Comparison of ENCODE assay signal across 10 mouse cellular contexts in the genomic region with DNA sequence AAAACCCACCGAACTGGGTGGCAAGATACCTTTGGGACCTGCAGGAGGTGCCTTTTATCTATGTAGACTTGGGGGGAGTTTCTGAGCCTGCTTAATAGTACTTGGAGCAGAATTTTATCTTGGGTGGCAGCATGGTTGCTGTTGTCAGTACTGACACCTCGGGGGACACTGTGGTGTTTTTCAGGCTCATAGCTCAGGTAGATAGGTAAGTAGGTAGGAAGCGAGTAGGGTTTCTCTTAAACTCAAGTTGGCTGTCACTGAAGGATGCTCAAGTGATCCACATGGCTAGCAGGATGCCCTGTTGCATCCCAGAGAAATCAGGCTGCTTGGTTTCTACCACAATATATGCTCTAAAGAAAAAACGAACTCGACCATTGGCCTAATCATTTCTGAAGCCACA. TPM values are rescaled to one million over a fixed set of nuclear protein-coding genes. Genes with fewer than 3 reads are reported as not detected.
A peak's percentile ranks its signal among the peaks of the same experiment; 100 is the strongest.
DNase-seq lines count a peak whose midpoint lies in the region; ATAC-seq and TF ChIP-seq lines count a peak whose summit lies in the region.
"Had no signal": no experiment of that assay in that cellular context is flagged by ENCODE, and none has a peak within 500 bp of the region (broad histone marks: within the 10 kb centered on the region; RNA-seq: fewer than 3 reads in every experiment).

No protein-coding gene starts in this region.

- peak overlapping the region; percentile 29 for H3K4me2 ChIP-seq in heart, embryonic 11.5 days
- H3K4me2 ChIP-seq in embryonic facial prominence, embryonic 14.5 days (ENCODE audit: low read depth, low read length): peak overlapping the region; percentile 67
- H3K4me2 ChIP-seq in liver, postnatal 0 days (ENCODE audit: low read depth, low read length): peak overlapping the region; percentile 13

- no peaks in the 10 kb centered on the region for H3K4me1 ChIP-seq in heart, embryonic 11.5 days (ENCODE audit: control insufficient read depth, insufficient read depth, low read length)
- peaks cover 8% of the 10 kb centered on the region for H3K4me1 ChIP-seq in liver, adult 2 months (ENCODE audit: control insufficient read depth, insufficient read depth, low read length)
- peaks cover 6% of the 10 kb centered on the region; the same call in 1 of the 2 replicates for H3K4me1 ChIP-seq in embryonic facial prominence, embryonic 14.5 days (ENCODE audit: control insufficient read depth, insufficient read depth, low read length)
- peaks cover 4% of the 10 kb centered on the region; the same call in 1 of the 2 replicates for H3K4me1 ChIP-seq in liver, postnatal 0 days (ENCODE audit: insufficient read depth)
- no peaks in the 10 kb centered on the region for H3K4me1 ChIP-seq in cerebellum, adult 2 months (ENCODE audit: control insufficient read depth, insufficient read depth, low read length)

- no peak overlapping the region for H3K9ac ChIP-seq in heart, embryonic 11.5 days (ENCODE audit: low read depth, low read length)
- no peak overlapping the region; the same call in none of the 2 replicates for H3K9ac ChIP-seq in liver, adult 2 months (ENCODE audit: low read depth, low read length)
- H3K9ac ChIP-seq in embryonic facial prominence, embryonic 14.5 days (ENCODE audit: low read depth, low read length): peak overlapping the region; percentile 76
- H3K9ac ChIP-seq in liver, postnatal 0 days (replicated peaks): no peak overlapping the region

- H3K79me2 ChIP-seq in liver, adult 2 months (ENCODE audit: control insufficient read depth, insufficient read depth, low read length): peaks cover 11% of the 10 kb centered on the region

- H3K27ac ChIP-seq in heart, embryonic 11.5 days (ENCODE audit: low read depth, low read length): no peak overlapping the region
- no peak overlapping the region for H3K27ac ChIP-seq in liver, adult 2 months (replicated peaks; ENCODE audit: insufficient read depth, low read depth, low read length)
- peak overlapping the region; percentile 86 for H3K27ac ChIP-seq in embryonic facial prominence, embryonic 14.5 days (replicated peaks; ENCODE audit: low read depth, low read length)
- H3K27ac ChIP-seq in liver, postnatal 0 days (ENCODE audit: low read depth): no peak overlapping the region
- H3K27ac ChIP-seq in cerebellum, adult 2 months (ENCODE audit: insufficient read depth, low read length): no peak overlapping the region

- no peaks in the 10 kb centered on the region for H3K9me3 ChIP-seq in heart, embryonic 11.5 days (replicated peaks; ENCODE audit: control insufficient read depth, low read length)
- H3K9me3 ChIP-seq in embryonic facial prominence, embryonic 14.5 days (ENCODE audit: control insufficient read depth, low read length): no peaks in the 10 kb centered on the region
- H3K9me3 ChIP-seq in liver, postnatal 0 days (ENCODE audit: low read length): no peaks in the 10 kb centered on the region

- no peaks in the 10 kb centered on the region for H3K27me3 ChIP-seq in heart, embryonic 11.5 days (ENCODE audit: control insufficient read depth, insufficient read depth, low read length)
- H3K27me3 ChIP-seq in liver, adult 2 months (ENCODE audit: control insufficient read depth, insufficient read depth, low read length): no peaks in the 10 kb centered on the region
- no peaks in the 10 kb centered on the region for H3K27me3 ChIP-seq in embryonic facial prominence, embryonic 14.5 days (replicated peaks; ENCODE audit: control insufficient read depth, insufficient read depth, low read length)
- H3K27me3 ChIP-seq in liver, postnatal 0 days (ENCODE audit: insufficient read depth, low read length): 0 out of 2 replicates have a peak, but pooled peaks cover 4% of the 10 kb centered on the region
- no peaks in the 10 kb centered on the region; the same call in 1 of the 2 replicates for H3K27me3 ChIP-seq in cerebellum, adult 2 months (ENCODE audit: control insufficient read depth, insufficient read depth, low read length)

- no peak for DNase-seq in heart, postnatal 25 days (ENCODE audit: low spot score)
- DNase-seq in liver, adult 2 months (ENCODE audit: extremely low read depth, low read depth, low spot score): no peak
- DNase-seq in liver: no peak
- DNase-seq in embryonic facial prominence, embryonic 14.5 days (ENCODE audit: low spot score): no peak
- no peak for DNase-seq in liver, postnatal 0 days
- DNase-seq in cerebellum, adult 2 months: no peak
- no peak for DNase-seq in urinary bladder, postnatal 25 days (ENCODE audit: low spot score)
- DNase-seq: lung, adult 2 months; thymus, postnatal 4 days had no signal

- TF ChIP-seq EP300 in liver, postnatal 0 days (IDR thresholded peaks at IDR 0.05; ENCODE audit: low read depth): no peak

- H3K4me3 ChIP-seq in heart, embryonic 11.5 days (ENCODE audit: low read depth, low read length): no peak overlapping the region
- H3K4me3 ChIP-seq in liver, adult 2 months (ENCODE audit: insufficient read depth, low read depth, low read length): peak overlapping the region; percentile 34
- H3K4me3 ChIP-seq in embryonic facial prominence, embryonic 14.5 days (ENCODE audit: low read depth, low read length): peak overlapping the region; percentile 57
- no peak overlapping the region for H3K4me3 ChIP-seq in liver, postnatal 0 days (ENCODE audit: low read depth, low read length)
- H3K4me3 ChIP-seq in cerebellum, adult 2 months (replicated peaks; ENCODE audit: insufficient read depth, low read depth, low read length): no peak overlapping the region

- 74% methylated on average over 5 of the region's 5 CpGs for WGBS in heart, embryonic 11.5 days (ENCODE audit: insufficient replicate concordance)
- WGBS in liver, adult 2 months: 83% methylated on average over 5 of the region's 5 CpGs
- WGBS in embryonic facial prominence, embryonic 14.5 days: 56% methylated on average over 5 of the region's 5 CpGs
- WGBS in liver, postnatal 0 days (ENCODE audit: insufficient replicate concordance): 78% methylated on average over 5 of the region's 5 CpGs
- WGBS in cerebellum, adult 2 months: 92% methylated on average over 5 of the region's 5 CpGs

- no peak for TF ChIP-seq CTCF in liver, adult 2 months (IDR thresholded peaks at IDR 0.05; ENCODE audit: low read depth, low read length)
- no peak for TF ChIP-seq CTCF in liver, postnatal 0 days (IDR thresholded peaks at IDR 0.05; ENCODE audit: low read depth)
- TF ChIP-seq CTCF in cerebellum, adult 2 months (IDR thresholded peaks at IDR 0.05; ENCODE audit: borderline replicate concordance, insufficient read depth, low read depth, low read length): no peak

- intact Hi-C loops in heart, postnatal 25 days (cut with DNase I): no loop called here

- no peak for TF ChIP-seq POLR2A in liver, adult 2 months (IDR thresholded peaks at IDR 0.05; ENCODE audit: extremely low read depth, insufficient read depth, low read length)
- TF ChIP-seq POLR2A in cerebellum, adult 2 months (IDR thresholded peaks at IDR 0.05; ENCODE audit: borderline replicate concordance, insufficient read depth, low read length): no peak

- no peaks in the 10 kb centered on the region for H3K36me3 ChIP-seq in heart, embryonic 11.5 days (ENCODE audit: control insufficient read depth, insufficient read depth, low read length)
- H3K36me3 ChIP-seq in liver, adult 2 months (ENCODE audit: control insufficient read depth, insufficient read depth, low read length): peaks cover 8% of the 10 kb centered on the region
- H3K36me3 ChIP-seq in embryonic facial prominence, embryonic 14.5 days (ENCODE audit: control insufficient read depth, insufficient read depth, low read length): no peaks in the 10 kb centered on the region
- no peaks in the 10 kb centered on the region for H3K36me3 ChIP-seq in liver, postnatal 0 days (replicated peaks; ENCODE audit: insufficient read depth, low read length)

- ATAC-seq in heart, embryonic 11.5 days (replicated peaks; ENCODE audit: insufficient number of reproducible peaks, low FRiP score, low TSS enrichment): no peak
- no peak for ATAC-seq in embryonic facial prominence, embryonic 14.5 days (ENCODE audit: low read depth)
- ATAC-seq in liver, postnatal 0 days: no peak

RNA-seq across cellular contexts. Expression of a gene that starts 2.6 kb away (rescaled TPM):
- 5.6 and 6.4 TPM in 2 replicates for polyA plus RNA-seq in heart, embryonic 11.5 days (2014; fragmentation: Nextera tagmentation; extraction: Ambion mirVana)
- 10 to 100 TPM; 18.0 to 22.8 TPM for total RNA-seq in heart, postnatal 25 days (2021)
- total RNA-seq in liver, adult 2 months (2014; rRNA removed): 59.8 and 63.6 TPM in 2 replicates
- 6.0 and 6.9 TPM in 2 replicates for polyA plus RNA-seq in liver, adult 2 months (2012; rRNA removed)
- polyA plus RNA-seq in embryonic facial prominence, embryonic 14.5 days (2014; fragmentation: Nextera tagmentation; extraction: Ambion mirVana): 25.0 and 29.2 TPM in 2 replicates
- 8.2 and 8.9 TPM in 2 replicates for polyA plus RNA-seq in liver, postnatal 0 days (2015; fragmentation: Nextera tagmentation; extraction: Ambion mirVana)
- 1.1 and 1.3 TPM in 2 replicates for polyA plus RNA-seq in cerebellum, adult 2 months (2012; rRNA removed)

RNA-seq across cellular contexts. Expression of a gene that starts 38.9 kb away (rescaled TPM):
- polyA plus RNA-seq in heart, embryonic 11.5 days (2014; fragmentation: Nextera tagmentation; extraction: Ambion mirVana): 21.3 and 27.0 TPM in 2 replicates
- 10 to 100 TPM; 13.2 to 17.3 TPM for total RNA-seq in heart, postnatal 25 days (2021)
- total RNA-seq in liver, adult 2 months (2014; rRNA removed): 6.4 and 7.9 TPM in 2 replicates
- polyA plus RNA-seq in liver, adult 2 months (2012; rRNA removed): 3.3 and 3.6 TPM in 2 replicates
- 44.2 and 50.0 TPM in 2 replicates for polyA plus RNA-seq in embryonic facial prominence, embryonic 14.5 days (2014; fragmentation: Nextera tagmentation; extraction: Ambion mirVana)
- polyA plus RNA-seq in liver, postnatal 0 days (2015; fragmentation: Nextera tagmentation; extraction: Ambion mirVana): 12.0 and 15.0 TPM in 2 replicates
- 19.3 and 21.1 TPM in 2 replicates for polyA plus RNA-seq in cerebellum, adult 2 months (2012; rRNA removed)

Comparison
In these comparisons a context has a peak if more than half of its experiments do, and no peak if none do; other contexts are left out.
1. H3K4me3 ChIP-seq: peak in liver, adult 2 months (single experiment) and embryonic facial prominence, embryonic 14.5 days (single experiment); none in heart, embryonic 11.5 days (single experiment), liver, postnatal 0 days (single experiment) and cerebellum, adult 2 months (single experiment).
2. H3K4me2 ChIP-seq: peak in every context shown above with its lines; median percentile 67 in embryonic facial prominence, embryonic 14.5 days; 29 in heart, embryonic 11.5 days; 13 in liver, postnatal 0 days.